Mouse (Mus musculus) cerebellum, adult 18-20 months (tissue): ENCODE measurements at regions not wholly inside any gene's neighbourhood (a gene's known extent, or its start where the extent isn't known, plus 50 kb on each side); places are given as distances from the start of the nearest gene placed in this dataset.
"Not testable (repeated sequence)": the region's sequence is repeated elsewhere in the genome, so short reads cannot be mapped to it uniquely, and the experiment has no call there.

Experiments used
- DNase-seq, 2 experiments: peaks; one replicate each; pipeline ENCODE4 v3.0.0; 2021

GRCm38 (mm10) chr13:32444531-32444930, 106.0 kb upstream of the Gmds start:
- no peak for DNase-seq

DNA sequence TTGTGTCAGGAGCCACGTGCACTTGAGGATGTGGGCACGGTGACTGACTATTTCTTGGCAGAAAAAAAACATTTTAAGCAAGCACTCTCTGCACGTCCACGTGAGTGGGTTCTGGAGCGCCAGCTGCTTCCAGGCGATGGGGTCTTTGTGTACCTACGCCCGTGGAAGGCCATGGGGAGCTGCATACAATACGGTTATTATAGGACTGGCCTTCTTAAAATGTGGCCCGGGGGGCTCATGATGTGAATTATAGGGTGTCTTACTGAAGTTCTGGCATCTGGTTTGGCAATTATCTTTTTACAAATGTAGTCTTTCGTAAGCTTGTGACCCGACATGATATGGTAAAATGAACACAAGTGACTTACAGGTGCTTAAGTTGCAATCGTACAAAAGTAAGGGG, 103.5 kb upstream of the Gmds start:
- no peak for DNase-seq

DNA sequence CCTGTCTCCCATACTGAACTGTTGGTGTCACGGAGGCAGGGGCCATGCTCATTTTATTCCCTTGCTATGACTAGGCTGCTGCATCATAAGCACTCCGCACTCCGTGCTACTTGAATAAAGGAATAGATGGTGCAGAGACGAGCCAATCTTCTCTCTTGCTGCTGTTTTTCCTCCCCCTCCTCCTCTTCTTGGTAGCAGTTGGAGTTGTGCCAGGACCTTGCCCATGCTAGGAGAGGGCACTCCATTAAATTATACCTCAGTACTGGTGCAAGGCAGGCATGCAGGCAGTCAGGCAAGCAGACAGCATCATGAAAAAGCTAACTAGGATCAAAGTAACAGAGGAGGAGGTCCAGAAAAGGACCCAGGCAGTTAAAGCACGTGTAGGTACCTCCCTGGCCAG, 96.6 kb upstream of the Gmds start:
- no peak for DNase-seq

DNA sequence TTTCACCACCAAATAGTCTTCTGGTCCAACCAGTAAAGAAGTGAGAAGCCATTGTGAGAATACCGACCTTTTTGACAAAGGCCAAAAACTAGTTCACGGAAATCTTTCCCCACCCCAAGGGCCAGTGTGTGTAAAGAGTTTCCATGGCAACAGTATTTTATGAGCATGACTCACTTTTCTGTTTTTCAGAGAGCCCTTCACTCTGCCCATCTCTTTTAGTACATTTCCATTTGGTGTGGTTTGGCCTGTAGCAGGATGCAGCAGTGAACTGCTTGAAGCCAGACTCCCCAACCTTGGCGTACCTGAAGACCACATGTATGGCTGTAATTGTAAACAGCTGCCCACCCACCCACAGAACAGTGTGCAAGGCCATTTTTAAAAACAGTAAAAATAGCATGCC, 89.9 kb upstream of the Gmds start:
- DNase-seq: no peak

DNA sequence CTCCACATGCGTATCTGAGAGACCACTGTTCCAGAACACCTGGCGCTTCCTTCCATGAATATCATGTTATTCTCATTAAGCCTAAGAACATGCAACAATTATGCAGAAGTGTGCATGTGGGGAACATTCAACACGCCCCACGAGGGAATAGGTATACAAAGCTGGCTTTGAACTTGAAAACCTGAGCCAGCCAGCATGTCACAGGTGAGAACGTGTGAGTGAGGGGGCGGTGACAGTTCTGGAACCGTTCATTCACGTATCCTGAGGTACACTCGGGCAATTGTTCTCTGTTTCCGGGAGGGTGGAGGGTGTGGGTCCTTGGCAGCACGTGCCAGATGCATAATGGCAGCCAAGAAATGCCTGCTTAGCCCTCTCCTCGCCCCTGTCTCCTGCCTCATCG, 88.4 kb upstream of the Gmds start:
- DNase-seq: no peak

DNA sequence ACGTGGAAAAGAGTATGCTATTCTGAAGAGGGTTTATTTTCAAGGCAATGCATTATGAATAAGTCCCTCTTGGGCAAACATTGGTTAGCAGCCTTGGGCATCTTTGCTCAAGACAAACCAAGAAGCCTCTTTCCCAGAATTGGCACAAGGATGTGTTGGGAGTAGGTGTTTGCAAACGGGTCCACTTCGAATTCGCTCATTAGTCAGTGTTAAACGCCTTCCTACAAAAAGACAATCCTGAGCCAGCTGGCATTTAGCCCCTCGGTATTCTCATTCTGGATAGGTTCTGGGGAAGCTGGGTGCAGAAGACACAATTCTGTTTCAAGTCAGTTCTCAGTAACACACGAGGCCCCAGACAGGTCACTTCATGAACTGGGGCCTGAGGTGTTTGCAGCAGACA, 87.7 kb upstream of the Gmds start:
- DNase-seq: no peak

DNA sequence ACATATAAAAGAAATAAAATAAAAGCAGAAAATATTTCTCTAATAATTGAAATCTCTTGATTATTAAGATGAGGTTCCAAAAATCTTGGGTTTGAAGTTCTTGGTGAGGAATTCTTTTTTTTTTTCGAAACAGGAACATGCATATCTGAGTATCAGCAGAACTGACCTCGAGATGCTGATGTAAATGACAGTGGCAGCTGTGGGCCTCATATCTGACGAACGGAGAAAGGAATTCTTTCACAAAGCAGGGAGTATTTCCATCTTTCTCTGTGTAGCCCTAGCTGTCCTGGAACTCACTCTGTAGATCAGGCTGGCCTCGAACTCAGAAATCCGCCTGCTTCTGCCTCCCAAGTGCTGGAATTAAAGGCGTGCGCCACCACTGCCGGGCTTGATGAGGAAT, 86.0 kb upstream of the Gmds start:
- not testable (repeated sequence) for DNase-seq

GRCm38 (mm10) chr13:32422485-32422884, 83.9 kb upstream of the Gmds start:
- no peak for DNase-seq

DNA sequence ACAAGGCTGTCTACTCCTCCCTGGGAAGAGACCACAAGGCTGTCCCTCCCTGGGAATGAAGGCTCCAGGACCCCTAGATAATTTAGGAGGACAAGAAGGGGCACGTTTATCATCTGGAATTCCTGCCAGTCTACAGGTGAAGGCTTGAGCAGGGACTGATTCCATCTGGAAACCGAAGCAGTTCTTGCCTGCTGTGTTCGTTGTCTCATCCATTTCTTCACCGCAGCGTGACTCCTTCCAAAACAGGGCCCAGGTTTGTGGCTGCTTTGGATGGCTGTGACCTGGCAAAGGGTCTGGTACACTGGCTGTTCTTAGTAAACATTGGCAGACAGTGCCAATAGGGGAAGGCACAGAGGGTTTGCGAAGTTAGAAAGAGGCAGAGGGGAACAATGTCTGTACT, 80.8 kb upstream of the Gmds start:
- no peak for DNase-seq

DNA sequence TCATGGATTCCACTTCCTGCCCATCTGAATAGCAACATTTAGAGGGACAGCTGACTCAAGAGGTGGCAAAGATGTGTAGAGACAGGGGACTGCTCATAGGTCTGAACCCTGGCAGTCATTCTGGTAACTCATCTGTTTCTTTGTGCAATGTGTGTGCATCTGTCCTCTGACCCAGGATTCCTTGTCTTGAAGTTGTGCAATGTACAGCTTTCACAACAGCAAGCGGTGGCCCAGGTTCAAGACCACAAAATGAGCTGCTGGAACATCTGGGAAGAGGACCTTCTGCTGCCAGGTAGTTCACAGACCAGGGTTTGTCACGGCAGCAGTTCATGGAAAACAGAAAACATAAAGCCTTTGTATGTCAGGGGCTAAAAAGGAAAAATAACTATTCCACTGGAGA, 80.1 kb upstream of the Gmds start:
- no peak for DNase-seq

GRCm38 (mm10) chr13:32417907-32418306, 79.4 kb upstream of the Gmds start:
- DNase-seq: no peak

DNA sequence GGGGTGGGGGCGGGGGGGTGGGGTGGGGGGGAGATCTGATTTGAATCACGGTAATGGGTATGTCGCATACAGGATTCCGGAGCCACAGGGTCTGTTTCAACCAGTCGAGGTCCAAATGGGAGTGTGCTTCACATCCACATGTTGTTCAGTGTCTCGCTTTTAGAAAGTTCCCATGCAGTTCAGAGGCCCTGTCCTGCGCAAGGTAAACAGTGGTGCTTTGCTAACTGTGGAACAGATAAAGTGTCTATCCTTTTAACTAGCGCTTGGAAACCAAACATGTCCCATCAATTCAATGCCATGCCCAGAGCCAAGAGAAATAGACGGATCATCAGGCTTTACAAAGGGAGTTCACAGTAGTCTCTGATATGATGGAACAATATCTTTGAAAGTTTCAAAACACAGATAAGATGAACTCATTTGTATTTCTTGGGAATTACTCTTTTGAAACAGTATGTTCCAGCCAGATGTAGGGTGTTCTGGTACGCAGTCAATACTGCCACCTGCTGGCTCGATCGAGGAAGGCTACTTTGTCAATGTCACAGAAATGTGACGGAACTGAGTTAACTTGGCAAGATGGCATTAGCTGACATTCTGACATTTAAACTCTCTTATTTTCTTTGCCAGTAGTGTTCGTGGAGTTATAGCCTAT, 72.9 kb upstream of the Gmds start:
- DNase-seq: peak; percentile 48 to 58

- no peak for DNase-seq
These were observed 71.5 kb upstream of the Gmds start for GRCm38 (mm10) chr13:32410065-32410464.

DNA sequence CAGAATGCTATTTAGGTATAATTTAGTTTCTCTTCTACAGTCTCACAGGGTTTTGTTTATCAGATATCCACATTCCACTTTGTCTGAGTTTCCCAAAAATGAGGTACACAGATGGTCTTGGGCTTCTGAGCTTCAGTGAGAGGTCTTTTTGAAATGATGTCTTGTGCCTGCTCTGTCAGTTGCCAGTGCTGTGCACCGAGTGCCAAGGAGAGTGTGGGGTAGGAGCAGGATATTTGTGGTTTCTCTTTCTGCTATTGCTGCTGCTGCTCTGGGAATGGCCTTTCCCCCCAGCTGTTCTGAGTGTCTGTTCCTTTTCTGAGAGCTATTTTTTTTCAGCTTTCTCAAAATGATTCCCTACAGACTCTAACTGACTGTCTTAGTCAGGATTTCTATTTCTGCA, 60.1 kb upstream of the Gmds start:
- no peak for DNase-seq
